ENCODE assay signal across 8 mouse cellular contexts in the genomic region with DNA sequence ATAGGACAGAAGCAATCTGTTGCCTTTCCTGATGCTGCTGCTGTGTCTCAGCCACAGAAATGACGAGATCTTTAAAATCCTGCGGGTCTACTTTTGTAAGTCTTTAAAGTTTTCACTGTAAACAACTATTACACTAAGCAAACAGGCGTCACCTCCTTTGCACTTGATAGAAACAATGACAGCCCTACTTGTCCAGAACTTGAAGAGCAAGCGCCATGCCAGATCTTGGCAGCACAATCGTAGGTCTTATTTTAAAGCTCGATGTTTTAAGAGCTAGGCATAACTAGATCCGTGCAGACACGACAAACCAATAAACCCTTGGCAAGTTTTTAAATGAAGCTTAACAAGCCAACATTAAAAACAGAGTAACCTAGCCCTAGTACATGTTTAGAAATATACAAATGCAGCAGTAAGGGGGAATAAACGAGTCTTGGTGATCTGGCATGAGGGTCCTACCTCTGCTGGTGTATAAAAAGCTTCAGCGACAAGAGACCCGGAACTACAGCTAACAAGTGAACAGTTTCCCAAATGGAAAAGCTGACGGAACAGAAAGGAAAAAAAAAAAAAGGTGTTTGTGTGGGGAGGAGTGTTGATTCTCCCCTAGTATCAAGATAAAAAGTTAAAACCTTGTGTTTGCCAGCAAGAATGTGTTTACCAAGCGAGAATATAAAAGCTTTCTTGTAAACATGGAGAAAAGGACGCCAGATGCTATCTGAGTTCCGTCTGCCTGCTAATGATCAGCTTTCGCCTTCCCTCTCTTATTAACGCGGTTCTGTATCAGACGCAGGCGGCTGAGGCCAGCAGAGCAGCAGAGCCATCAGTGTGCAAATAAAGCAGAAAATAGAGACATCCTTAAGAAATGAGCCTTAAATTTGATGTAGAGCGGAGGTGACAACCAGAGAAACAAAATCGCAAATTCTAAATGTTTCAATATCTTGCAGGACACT. TPM values are rescaled to one million over a fixed set of nuclear protein-coding genes. Genes with fewer than 3 reads are reported as not detected.
A peak's percentile ranks its signal among the peaks of the same experiment; 100 is the strongest.
DNase-seq lines count a peak whose midpoint lies in the region; ATAC-seq and TF ChIP-seq lines count a peak whose summit lies in the region.

No protein-coding gene starts in this region.

- H3K4me1 ChIP-seq in heart, embryonic 10.5 days = peaks cover 44% of the 10 kb centered on the region
- H3K4me1 ChIP-seq in lung, adult 2 months (ENCODE audit: control insufficient read depth, insufficient read depth, low read length) = peaks cover 2% of the 10 kb centered on the region; the same call in 1 of the 2 replicates
- peaks cover 30% of the 10 kb centered on the region for H3K4me1 ChIP-seq in stomach, embryonic 15.5 days

- DNase-seq in heart, embryonic 10.5 days (ENCODE audit: low spot score) = no peak
- DNase-seq in heart, postnatal 25 days (ENCODE audit: low spot score) = no peak
- DNase-seq in brain, embryonic 14.5 days (ENCODE audit: low read depth) = peak; percentile 79
- peak; percentile 35 to 41 for DNase-seq in heart, postnatal 10 days
- DNase-seq in lung, adult 2 months = peak; percentile 28
- no peak for DNase-seq in urinary bladder, postnatal 4 days (ENCODE audit: low spot score in 2 of 2)

- H3K27ac ChIP-seq in heart, embryonic 10.5 days = peak overlapping the region; percentile 91
- H3K27ac ChIP-seq in stomach, embryonic 15.5 days = no peak overlapping the region

- H3K4me2 ChIP-seq in stomach, embryonic 15.5 days = peak overlapping the region; percentile 75

- peaks cover 26% of the 10 kb centered on the region for H3K27me3 ChIP-seq in heart, embryonic 10.5 days (ENCODE audit: insufficient read depth, poor library complexity, severe bottlenecking)
- H3K27me3 ChIP-seq in stomach, embryonic 15.5 days (replicated peaks) = peaks cover 65% of the 10 kb centered on the region

- no peaks in the 10 kb centered on the region for H3K9me3 ChIP-seq in heart, embryonic 10.5 days
- H3K9me3 ChIP-seq in stomach, embryonic 15.5 days = no peaks in the 10 kb centered on the region

- intact Hi-C loops in heart, postnatal 25 days (cut with DNase I) = loop anchor here (2.0 to 10.0 kb wide), 5 partner anchors 368 to 823 kb away; no protein-coding TSS in a partner anchor
- intact Hi-C loops in heart, postnatal 10 days (cut with DNase I) = loop anchor here (1.0 to 5.0 kb wide), 7 partner anchors 368 to 973 kb away; no protein-coding TSS in a partner anchor

- TF ChIP-seq CTCF in brain, embryonic 14.5 days (IDR thresholded peaks at IDR 0.05; ENCODE audit: borderline replicate concordance, extremely low read depth, insufficient read depth, insufficient read length) = no peak
- no peak for TF ChIP-seq CTCF in lung, adult 2 months (IDR thresholded peaks at IDR 0.05; ENCODE audit: insufficient read depth, low read length)

- H3K9ac ChIP-seq in stomach, embryonic 15.5 days = no peak overlapping the region

- H3K36me3 ChIP-seq in heart, embryonic 10.5 days = peaks cover 4% of the 10 kb centered on the region; the same call in 1 of the 2 replicates
- no peaks in the 10 kb centered on the region for H3K36me3 ChIP-seq in stomach, embryonic 15.5 days

- ATAC-seq in stomach, embryonic 15.5 days (ENCODE audit: insufficient read depth, low FRiP score, low read depth) = no peak
- ATAC-seq in monocyte, adult 5-6 weeks (replicated peaks; ENCODE audit: insufficient number of reproducible peaks, low FRiP score, low TSS enrichment, poor library complexity, severe bottlenecking) = no peak

- no peak for TF ChIP-seq POLR2A in brain, embryonic 14.5 days (IDR thresholded peaks at IDR 0.05; ENCODE audit: borderline replicate concordance, extremely low read depth, insufficient read depth, insufficient read length, poor library complexity, severe bottlenecking)
- TF ChIP-seq POLR2A in lung, adult 2 months (IDR thresholded peaks at IDR 0.05; ENCODE audit: borderline replicate concordance, extremely low read depth, low read depth, low read length) = no peak

- peak overlapping the region; percentile 82 for H3K4me3 ChIP-seq in heart, embryonic 10.5 days
- peak overlapping the region; percentile 61 for H3K4me3 ChIP-seq in lung, adult 2 months (replicated peaks; ENCODE audit: extremely low read depth, low read depth, low read length)
- H3K4me3 ChIP-seq in stomach, embryonic 15.5 days (replicated peaks) = peak overlapping the region; percentile 76

- whole genome bisulfite sequencing in heart, embryonic 10.5 days = 3% methylated on average over 22 of the region's 22 CpGs
- 9% methylated on average over 22 of the region's 22 CpGs for WGBS in lung, adult 2 months
- 7% methylated on average over 22 of the region's 22 CpGs for WGBS in stomach, embryonic 15.5 days

RNA-seq across cellular contexts. Expression of a gene that starts 2.6 kb away (rescaled TPM):
- polyA plus RNA-seq in heart, embryonic 10.5 days (2016; fragmentation: Nextera tagmentation; extraction: Ambion mirVana) = 13.2 and 13.7 TPM in 2 replicates
- total RNA-seq in heart, postnatal 25 days (2021) = 10 to 100 TPM in 1 of 2 experiments, 1 to 10 TPM in 1; 8.8 to 11.9 TPM
- polyA plus RNA-seq in brain, embryonic 14.5 days (2012; rRNA removed) = 15.7 and 26.1 TPM in 2 replicates
- 10 to 100 TPM in 1 of 2 experiments, 1 to 10 TPM in 1; 8.7 to 10.9 TPM for total RNA-seq in heart, postnatal 10 days (2021)
- polyA plus RNA-seq in lung, adult 2 months (2012; rRNA removed) = 34.3 and 43.7 TPM in 2 replicates
- 1.7 and 3.5 TPM in 2 replicates for polyA plus RNA-seq in stomach, embryonic 15.5 days (2015; fragmentation: Nextera tagmentation; extraction: Ambion mirVana)
- not detected in 3 replicates for total RNA-seq in monocyte, adult 5-6 weeks (2017)

Comparison
In these comparisons a context has a peak if more than half of its experiments do, and no peak if none do; other contexts are left out.
1. DNase-seq: peak in brain, embryonic 14.5 days (single experiment), heart, postnatal 10 days (2 of 2) and lung, adult 2 months (single experiment); none in heart, embryonic 10.5 days (single experiment), heart, postnatal 25 days (single experiment) and urinary bladder, postnatal 4 days (0 of 2).
2. Peak in every context shown above with its lines, with median percentiles within 50 percentile points of each other: H3K4me3 ChIP-seq.